Mouse (Mus musculus): Measurements from ENCODE around the gene Brox. TPM values are rescaled to one million over a fixed set of nuclear protein-coding genes. Genes with fewer than 3 reads are reported as not detected.

The Brox gene
- total and polyA plus RNA-seq, 3 experiments: 5.4 to 85.9 (median 81.9) TPM

DNA sequence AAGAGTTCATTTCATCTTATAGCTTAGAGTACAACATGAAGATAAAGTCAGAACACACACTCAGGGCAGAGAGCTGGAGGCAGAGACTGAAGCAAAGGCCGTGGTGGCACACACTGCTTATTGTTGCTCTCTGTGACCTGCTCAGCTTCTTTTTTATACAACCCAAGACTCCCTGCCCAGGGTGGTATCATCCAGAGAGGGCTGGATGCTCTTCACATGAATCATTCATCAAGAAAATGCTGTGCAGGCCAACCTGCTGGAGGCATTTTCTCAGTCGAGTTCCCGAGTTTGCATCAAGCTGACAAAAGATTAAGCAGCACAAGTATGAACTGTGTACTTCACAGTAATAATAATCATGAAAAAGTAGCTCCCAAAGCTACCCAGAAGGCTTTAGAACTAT is 8.7 kb downstream of the Brox start:
- no peak for DNase-seq (ENCODE audit: low spot score)
- H3K36me3 ChIP-seq (replicated peaks): peaks cover 95% of the 10 kb centered on the region

DNA sequence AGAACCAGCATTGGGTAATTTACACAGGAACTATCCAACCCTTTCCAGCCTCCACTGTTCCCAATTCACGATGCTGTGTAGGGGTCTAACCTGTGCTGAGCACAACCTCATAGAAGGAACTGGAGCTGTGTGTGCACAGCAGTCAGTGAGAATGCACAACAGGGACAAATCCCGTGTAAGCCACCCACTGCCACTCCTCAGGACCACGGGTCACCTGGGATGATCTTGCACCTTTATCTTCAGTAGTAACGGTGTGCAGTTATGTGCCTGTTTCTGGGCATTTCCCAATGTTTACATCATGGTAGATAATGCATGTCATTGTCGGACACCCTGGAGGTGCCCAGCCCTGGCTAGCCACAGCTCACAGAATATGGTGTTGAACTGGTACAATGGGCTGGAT is 21.3 kb downstream of the Brox start:
- H3K27me3 ChIP-seq (ENCODE audit: insufficient read depth, low read length): peaks cover 6% of the 10 kb centered on the region; the same call in 1 of the 2 replicates
- peaks cover 34% of the 10 kb centered on the region for H3K36me3 ChIP-seq (replicated peaks)
- TF ChIP-seq GATA1 (IDR thresholded peaks at IDR 0.05; ENCODE audit: borderline replicate concordance, low read length): no peak
- TF ChIP-seq POLR2AphosphoS5 (IDR thresholded peaks at IDR 0.05; ENCODE audit: insufficient replicate concordance, low read depth, low read length): 0 out of 2 replicates have a peak, but pooled peaks have one; percentile 22
- no peak for TF ChIP-seq GATA2 (IDR thresholded peaks at IDR 0.05; ENCODE audit: borderline replicate concordance, low read depth, low read length)
- no peak for DNase-seq (ENCODE audit: low spot score)
- no peaks in the 10 kb centered on the region for H3K9me3 ChIP-seq (replicated peaks)
- H3K4me3 ChIP-seq (ENCODE audit: low read depth, low read length): no peak overlapping the region
- no peaks in the 10 kb centered on the region; the same call in 1 of the 2 replicates for H3K4me1 ChIP-seq (ENCODE audit: insufficient read depth, low read depth, low read length)
- no peak for ATAC-seq (ENCODE audit: extremely low read depth, insufficient number of reproducible peaks, low FRiP score, poor library complexity, severe bottlenecking)

More for the DNA sequence above, 8.7 kb downstream of the Brox start:
- no peaks in the 10 kb centered on the region for H3K27me3 ChIP-seq (ENCODE audit: insufficient read depth, low read length)
- TF ChIP-seq TAL1 (conservative IDR thresholded peaks at IDR 0.05; ENCODE audit: low read depth, low read length) (no peak), GATA1 (IDR thresholded peaks at IDR 0.05; ENCODE audit: borderline replicate concordance, low read length) (no peak), CTCF (IDR thresholded peaks at IDR 0.05; ENCODE audit: low read depth, low read length) (no peak), POLR2AphosphoS5 (IDR thresholded peaks at IDR 0.05; ENCODE audit: insufficient replicate concordance, low read depth, low read length) (no peak), GATA2 (IDR thresholded peaks at IDR 0.05; ENCODE audit: borderline replicate concordance, low read depth, low read length) (no peak)
- H3K4me3 ChIP-seq (ENCODE audit: low read depth, low read length): no peak overlapping the region
- H3K4me1 ChIP-seq (ENCODE audit: insufficient read depth, low read depth, low read length): no peaks in the 10 kb centered on the region
- no peak for ATAC-seq (ENCODE audit: extremely low read depth, insufficient number of reproducible peaks, low FRiP score, poor library complexity, severe bottlenecking)
- no peaks in the 10 kb centered on the region for H3K9me3 ChIP-seq (replicated peaks)

DNA sequence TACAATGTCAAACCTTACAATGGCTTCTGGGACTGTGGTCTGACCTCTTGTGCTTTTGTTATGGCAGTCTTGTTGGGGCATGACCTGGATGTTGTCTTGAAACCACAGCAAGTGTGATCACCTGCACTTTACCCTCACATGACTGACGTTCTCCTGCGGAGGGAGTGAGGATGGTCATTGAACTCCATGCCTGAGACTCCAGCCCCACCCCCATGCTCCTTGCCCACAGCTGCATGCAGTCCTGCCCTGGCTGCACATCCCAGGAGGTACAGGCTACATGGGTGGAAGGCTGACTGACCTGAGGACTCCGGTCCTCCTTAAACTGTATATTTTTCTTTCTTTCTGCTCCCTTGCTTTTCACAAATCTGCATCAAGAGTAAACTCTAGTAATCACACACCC is 22.7 kb downstream of the Brox start:
- no peak for TF ChIP-seq GATA2 (IDR thresholded peaks at IDR 0.05; ENCODE audit: borderline replicate concordance, low read depth, low read length)
- TF ChIP-seq CTCF (IDR thresholded peaks at IDR 0.05; ENCODE audit: low read depth, low read length): no peak
- TF ChIP-seq TAL1 (conservative IDR thresholded peaks at IDR 0.05; ENCODE audit: low read depth, low read length): no peak
- TF ChIP-seq GATA1 (IDR thresholded peaks at IDR 0.05; ENCODE audit: borderline replicate concordance, low read length): no peak
- no peak for TF ChIP-seq POLR2AphosphoS5 (IDR thresholded peaks at IDR 0.05; ENCODE audit: insufficient replicate concordance, low read depth, low read length)
- ATAC-seq (ENCODE audit: extremely low read depth, insufficient number of reproducible peaks, low FRiP score, poor library complexity, severe bottlenecking) (no peak), DNase-seq (ENCODE audit: low spot score) (no peak)
- Histone ChIP-seq H3K9me3 (replicated peaks) (no peaks in the 10 kb centered on the region), H3K4me3 (ENCODE audit: low read depth, low read length) (no peak overlapping the region), H3K4me1 (ENCODE audit: insufficient read depth, low read depth, low read length) (no peaks in the 10 kb centered on the region; the same call in 1 of the 2 replicates), H3K36me3 (replicated peaks) (peaks cover 21% of the 10 kb centered on the region), H3K27me3 (ENCODE audit: insufficient read depth, low read length) (peaks cover 13% of the 10 kb centered on the region; the same call in 1 of the 2 replicates)

DNA sequence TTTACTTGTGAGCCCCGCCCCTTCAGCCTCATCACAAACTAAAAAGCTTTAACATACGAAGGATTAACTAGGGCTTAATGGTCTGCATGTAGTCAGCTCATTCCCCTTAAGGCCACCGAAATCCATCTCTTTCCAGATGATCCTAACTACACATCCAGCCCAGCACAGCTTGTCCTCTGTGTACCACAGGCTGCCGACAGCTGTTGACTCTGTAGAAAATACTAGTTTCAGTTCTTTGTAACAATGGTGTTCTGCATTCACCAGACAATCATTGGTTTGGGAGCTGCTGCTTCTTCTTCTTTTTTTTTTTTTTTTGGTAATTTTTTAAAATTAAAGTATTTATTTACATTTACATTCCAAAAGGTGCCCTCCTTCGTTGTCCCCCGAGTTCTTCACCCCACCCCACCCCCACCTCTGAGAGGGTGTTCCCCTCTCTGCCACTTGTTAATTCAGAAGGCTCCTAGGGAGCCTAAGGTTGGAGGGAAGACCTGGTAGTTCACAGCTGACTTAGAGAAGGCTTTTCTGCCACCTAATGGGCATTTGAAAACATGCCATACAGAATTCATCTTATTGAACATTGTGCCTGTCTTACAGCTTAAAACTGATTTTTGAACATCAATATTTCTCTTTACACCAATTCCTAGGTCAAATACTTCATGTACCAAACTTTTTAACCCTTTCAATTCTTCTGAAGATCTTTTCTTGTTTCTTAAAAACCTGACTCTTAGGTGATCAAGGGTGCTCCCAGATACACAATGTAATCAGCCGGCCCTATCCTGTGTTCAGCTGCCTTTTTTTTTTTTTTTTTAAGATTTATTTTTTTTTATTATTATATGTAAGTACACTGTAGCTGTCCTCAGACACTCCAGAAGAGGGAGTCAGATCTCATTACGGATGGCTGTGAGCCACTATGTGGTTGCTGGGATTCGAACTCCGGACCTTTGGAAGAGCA is 23.9 kb downstream of the Brox start:
- peaks cover 23% of the 10 kb centered on the region for H3K27me3 ChIP-seq (ENCODE audit: insufficient read depth, low read length)
- no peaks in the 10 kb centered on the region for H3K9me3 ChIP-seq (replicated peaks)
- peaks cover 2% of the 10 kb centered on the region; the same call in 1 of the 2 replicates for H3K4me1 ChIP-seq (ENCODE audit: insufficient read depth, low read depth, low read length)
- DNase-seq (ENCODE audit: low spot score) (peak; percentile 9), ATAC-seq (ENCODE audit: extremely low read depth, insufficient number of reproducible peaks, low FRiP score, poor library complexity, severe bottlenecking) (peak; percentile 75)
- no peak overlapping the region for H3K4me3 ChIP-seq (ENCODE audit: low read depth, low read length)
- TF ChIP-seq TAL1 (conservative IDR thresholded peaks at IDR 0.05; ENCODE audit: low read depth, low read length) (no peak), POLR2AphosphoS5 (IDR thresholded peaks at IDR 0.05; ENCODE audit: insufficient replicate concordance, low read depth, low read length) (no peak), GATA1 (IDR thresholded peaks at IDR 0.05; ENCODE audit: borderline replicate concordance, low read length) (no peak), CTCF (IDR thresholded peaks at IDR 0.05; ENCODE audit: low read depth, low read length) (no peak), GATA2 (IDR thresholded peaks at IDR 0.05; ENCODE audit: borderline replicate concordance, low read depth, low read length) (no peak)
- H3K36me3 ChIP-seq (replicated peaks): peaks cover 9% of the 10 kb centered on the region

GRCm38 (mm10) chr1:183267666-183268065 is 29.4 kb downstream of the Brox start:
- ATAC-seq (ENCODE audit: extremely low read depth, insufficient number of reproducible peaks, low FRiP score, poor library complexity, severe bottlenecking) (no peak), DNase-seq (ENCODE audit: low spot score) (no peak)
- TF ChIP-seq POLR2AphosphoS5 (IDR thresholded peaks at IDR 0.05; ENCODE audit: insufficient replicate concordance, low read depth, low read length) (no peak), TAL1 (conservative IDR thresholded peaks at IDR 0.05; ENCODE audit: low read depth, low read length) (no peak), CTCF (IDR thresholded peaks at IDR 0.05; ENCODE audit: low read depth, low read length) (no peak), GATA1 (IDR thresholded peaks at IDR 0.05; ENCODE audit: borderline replicate concordance, low read length) (no peak), GATA2 (IDR thresholded peaks at IDR 0.05; ENCODE audit: borderline replicate concordance, low read depth, low read length) (no peak)
- H3K27me3 ChIP-seq (ENCODE audit: insufficient read depth, low read length): peaks cover 26% of the 10 kb centered on the region
- no peak overlapping the region for H3K4me3 ChIP-seq (ENCODE audit: low read depth, low read length)
- H3K9me3 ChIP-seq (replicated peaks): no peaks in the 10 kb centered on the region
- peaks cover 13% of the 10 kb centered on the region for H3K4me1 ChIP-seq (ENCODE audit: insufficient read depth, low read depth, low read length)
- H3K36me3 ChIP-seq (replicated peaks): no peaks in the 10 kb centered on the region

- peaks cover 13% of the 10 kb centered on the region for H3K4me1 ChIP-seq (ENCODE audit: insufficient read depth, low read depth, low read length)
- H3K36me3 ChIP-seq (replicated peaks): no peaks in the 10 kb centered on the region
- H3K27me3 ChIP-seq (ENCODE audit: insufficient read depth, low read length): peaks cover 21% of the 10 kb centered on the region
- H3K4me3 ChIP-seq (ENCODE audit: low read depth, low read length): peak overlapping the region; percentile 45; the same call in 1 of the 2 replicates
- TF ChIP-seq CTCF (IDR thresholded peaks at IDR 0.05; ENCODE audit: low read depth, low read length) (no peak), GATA1 (IDR thresholded peaks at IDR 0.05; ENCODE audit: borderline replicate concordance, low read length) (no peak), TAL1 (conservative IDR thresholded peaks at IDR 0.05; ENCODE audit: low read depth, low read length) (no peak)
- ATAC-seq (ENCODE audit: extremely low read depth, insufficient number of reproducible peaks, low FRiP score, poor library complexity, severe bottlenecking): peak; percentile 89
- peak; percentile 20 for DNase-seq (ENCODE audit: low spot score)
- H3K9me3 ChIP-seq (replicated peaks): no peaks in the 10 kb centered on the region
Measured at GRCm38 (mm10) chr1:183265921-183266467, 31.1 kb downstream of the Brox start.
